In the genomic region with DNA sequence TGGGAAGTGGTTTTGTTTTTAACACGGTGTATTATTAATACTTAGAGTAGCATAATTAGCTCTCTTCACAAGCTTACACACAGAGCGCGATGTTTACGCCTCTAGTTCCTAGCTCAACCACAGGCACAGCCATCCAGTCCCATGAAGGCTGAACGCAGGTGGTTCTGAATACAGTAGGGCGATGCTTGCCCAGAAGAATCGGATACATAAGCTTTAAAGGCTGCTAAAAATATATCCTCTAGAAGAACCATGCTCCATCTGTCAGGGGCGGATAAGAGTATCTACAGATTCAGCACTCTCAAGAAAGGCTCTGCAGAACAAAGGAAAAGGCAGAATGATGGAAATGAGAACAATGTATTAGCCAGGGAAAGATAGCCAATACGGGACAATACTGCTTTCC, we compare ENCODE assay signal across 11 mouse cellular contexts.
"Had no signal": no experiment of that assay in that cellular context is flagged by ENCODE, and none has a peak within 500 bp of the region (broad histone marks: within the 10 kb centered on the region; RNA-seq: fewer than 3 reads in every experiment).

No protein-coding gene starts in this region.

- DNase-seq: kidney, adult 9 months; kidney, postnatal 36 days; liver; liver, embryonic 13.5 days; liver, postnatal 0 days; lung, postnatal 14 days; retina, postnatal 1 day; thymus, postnatal 4 days had no signal

- ATAC-seq: inflammation-experienced regulatory T-cells, adult 6 months; intestine, postnatal 0 days; liver, postnatal 0 days; midbrain, embryonic 16.5 days had no signal
